Mouse (Mus musculus) embryonic facial prominence, embryonic 14.5 days (tissue): ENCODE measurements around the gene Cd9. TPM values are rescaled to one million over a fixed set of nuclear protein-coding genes. Genes with fewer than 3 reads are reported as not detected.
A peak's percentile ranks its signal among the peaks of the same experiment; 100 is the strongest.

Experiments
- ATAC-seq: fragments of 200-750 bp; cut with Nextera tagmentation; 2 replicates; pipeline ENCODE4 v1.8.0; 2017; ENCODE audit warnings: low read depth, moderate number of reproducible peaks, moderate TSS enrichment
- DNase-seq: peaks from one replicate; pipeline ENCODE4 v3.0.0-alpha.2; 2015; ENCODE audit warnings: low spot score
- H3K27ac ChIP-seq: fragments of 300-500 bp; sonication (generic); replicated peaks from 2 replicates; pipeline ENCODE4 v1.5.1; 2014; ENCODE audit warnings: low read depth, mild to moderate bottlenecking, low read length, moderate library complexity
- H3K27me3 ChIP-seq: fragments of 300-500 bp; sonication (generic); replicated peaks from 2 replicates; pipeline ENCODE4 v1.6.1; 2014; ENCODE audit warnings: low read length; ENCODE audit not compliant: control insufficient read depth, insufficient read depth
- H3K36me3 ChIP-seq: fragments of 300-500 bp; sonication (generic); 2 replicates; pipeline ENCODE4 v1.6.1; 2014; ENCODE audit warnings: low read length, mixed read lengths; ENCODE audit not compliant: control insufficient read depth, insufficient read depth
- H3K4me1 ChIP-seq: fragments of 300-500 bp; sonication (generic); 2 replicates; pipeline ENCODE4 v1.6.1; 2014; ENCODE audit warnings: antibody characterized with exemption, low read length; ENCODE audit not compliant: control insufficient read depth, insufficient read depth
- H3K4me2 ChIP-seq: fragments of 300-500 bp; sonication (generic); 2 replicates; pipeline ENCODE4 v1.6.1; 2014; ENCODE audit warnings: low read depth, mild to moderate bottlenecking, low read length, moderate library complexity, mixed read lengths
- H3K4me3 ChIP-seq: fragments of 300-500 bp; sonication (generic); 2 replicates; pipeline ENCODE4 v1.5.1; 2014; ENCODE audit warnings: low read depth, mild to moderate bottlenecking, low read length
- H3K9ac ChIP-seq: fragments of 300-500 bp; sonication (generic); 2 replicates; pipeline ENCODE4 v1.6.1; 2014; ENCODE audit warnings: low read depth, mild to moderate bottlenecking, low read length, moderate library complexity, mixed read lengths
- H3K9me3 ChIP-seq: fragments of 300-500 bp; sonication (generic); 2 replicates; pipeline ENCODE4 v1.6.1; 2016; ENCODE audit warnings: low read length; ENCODE audit not compliant: control insufficient read depth
- WGBS: fragments of 180-500 bp; shearing (Covaris S2); extraction: QIAGEN DNeasy Blood & Tissue Kit; methylation state at CpG from one replicate; pipeline ENCODE4 v1.1.7; 2014; 5-methylcytosine and 5-hydroxymethylcytosine counted together
- polyA plus RNA-seq: library from polyadenylated mRNA; unstranded; fragments of >200 nt; fragmentation: Nextera tagmentation; extraction: Ambion mirVana; gene quantifications from 2 replicates; pipeline ENCODE4 v1.2.1, GENCODE M21; 2014

The Cd9 gene
- polyA plus RNA-seq, 1 experiment from 2014 or later: 245 TPM

DNA sequence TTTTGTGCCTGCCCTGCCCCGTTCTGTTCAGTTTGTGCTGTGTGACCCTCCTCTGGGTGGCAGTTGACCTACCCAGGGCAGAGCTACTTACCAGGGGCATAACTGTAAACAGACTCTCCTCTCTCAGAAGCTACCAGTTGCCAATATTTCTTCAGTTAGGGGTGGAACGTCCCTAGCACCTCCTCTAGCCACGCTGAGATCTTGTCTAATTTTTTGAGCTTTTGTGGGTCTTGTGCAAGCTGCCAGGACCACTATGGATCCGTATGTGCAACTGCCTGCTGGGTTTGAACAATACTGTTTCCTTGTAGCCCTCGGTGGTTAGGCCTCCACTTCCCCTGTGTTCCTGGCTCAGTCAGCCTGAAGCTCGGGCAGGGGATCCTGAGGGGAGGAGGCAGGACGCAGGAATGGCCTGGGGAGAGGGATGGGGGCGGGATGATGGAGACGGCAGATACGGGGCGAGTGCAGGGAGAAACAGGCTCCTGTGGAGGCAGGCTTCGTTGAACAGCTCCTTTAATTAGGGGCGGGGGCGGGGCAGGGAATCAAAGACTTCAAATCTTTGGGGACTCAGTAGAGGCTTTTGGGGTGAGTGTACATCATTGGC lies 64.1 kb downstream of the Cd9 start:
- Histone ChIP-seq H3K4me2 (no peak overlapping the region), H3K4me3 (no peak overlapping the region), H3K9me3 (no peaks in the 10 kb centered on the region), H3K4me1 (peaks cover 10% of the 10 kb centered on the region; the same call in 1 of the 2 replicates), H3K27me3 (no peaks in the 10 kb centered on the region), H3K27ac (no peak overlapping the region), H3K36me3 (no peaks in the 10 kb centered on the region), H3K9ac (no peak overlapping the region)
- ATAC-seq (no peak), DNase-seq (no peak)
- 12% methylated on average over 14 of the region's 14 CpGs for WGBS

DNA sequence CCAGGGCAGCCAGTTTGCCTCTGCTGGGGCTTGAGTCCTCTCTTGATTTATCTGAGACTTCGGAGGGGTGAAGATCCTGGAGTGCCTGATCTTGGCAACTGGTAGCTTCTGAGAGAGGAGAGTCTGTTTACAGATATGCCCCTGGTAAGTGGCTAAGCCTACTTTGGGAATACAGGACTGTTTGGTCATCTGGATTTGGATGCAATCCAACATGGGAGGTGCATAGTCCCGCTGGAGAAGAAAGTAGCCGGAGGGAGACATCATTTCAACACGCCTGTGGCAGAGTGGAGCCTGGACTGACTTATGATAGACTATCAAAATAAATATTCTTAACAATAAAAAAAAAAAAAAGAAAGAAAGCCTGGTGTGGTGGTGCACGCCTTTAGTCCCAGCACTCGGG lies 64.8 kb downstream of the Cd9 start:
- no peak for ATAC-seq
- H3K4me1 ChIP-seq: peaks cover 10% of the 10 kb centered on the region; the same call in 1 of the 2 replicates
- no peak overlapping the region for H3K9ac ChIP-seq
- no peaks in the 10 kb centered on the region for H3K36me3 ChIP-seq
- H3K4me2 ChIP-seq: no peak overlapping the region
- no peak overlapping the region for H3K4me3 ChIP-seq
- no peaks in the 10 kb centered on the region for H3K9me3 ChIP-seq
- no peak for DNase-seq
- H3K27ac ChIP-seq: no peak overlapping the region
- 83% methylated on average over 6 of the region's 6 CpGs for WGBS
- H3K27me3 ChIP-seq: no peaks in the 10 kb centered on the region

DNA sequence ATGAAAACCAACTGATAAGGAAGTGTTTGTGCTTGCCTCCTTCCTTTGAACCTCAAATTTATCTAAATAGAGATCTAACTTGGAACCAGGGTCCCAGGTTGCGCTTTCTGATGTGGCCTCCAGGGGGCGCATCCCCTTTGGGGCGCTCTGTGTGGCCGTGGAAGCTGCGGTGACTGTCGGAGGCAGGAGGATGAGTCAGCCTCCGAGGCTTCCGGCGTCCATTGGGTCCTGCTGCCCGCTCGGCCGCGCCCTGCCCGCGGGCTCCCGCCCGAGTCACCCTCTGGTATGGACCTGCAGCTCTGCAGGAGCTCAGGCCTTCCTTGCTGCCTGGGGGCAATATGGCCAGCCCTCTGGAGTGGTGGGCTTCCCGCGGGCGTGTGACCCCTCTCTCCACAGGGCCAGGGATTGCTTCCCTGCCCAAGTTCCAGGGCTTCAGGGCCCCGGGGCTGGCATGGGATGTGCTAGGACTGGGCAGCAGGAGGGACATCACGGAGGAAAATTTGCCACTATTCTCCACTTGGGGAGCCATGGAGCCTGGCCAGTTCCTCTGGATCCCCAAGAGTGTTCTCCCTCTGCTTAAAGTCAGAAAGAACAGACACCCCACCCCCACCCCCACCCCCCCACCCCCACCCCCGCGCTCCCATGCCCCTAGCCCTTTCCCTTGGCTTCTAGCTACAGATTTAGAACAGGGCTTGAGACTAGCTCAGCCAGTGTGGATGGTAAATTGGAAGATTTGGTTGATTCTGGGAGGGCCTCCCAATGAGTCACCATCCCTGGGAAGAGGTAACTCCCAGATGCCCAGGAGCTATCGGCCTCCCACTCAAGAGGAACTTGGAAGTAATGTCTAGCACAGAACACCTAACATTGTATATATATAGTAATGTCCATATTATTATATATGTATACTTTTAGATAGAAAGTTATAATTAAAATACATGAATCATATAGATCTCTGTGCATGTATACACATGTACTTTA lies 67.9 kb downstream of the Cd9 start:
- Histone ChIP-seq H3K4me3 (peak overlapping the region; percentile 38), H3K4me1 (peaks cover 22% of the 10 kb centered on the region), H3K36me3 (no peaks in the 10 kb centered on the region), H3K9ac (peak overlapping the region; percentile 61), H3K27ac (peak overlapping the region; percentile 36; the same call in 1 of the 2 replicates), H3K4me2 (peak overlapping the region; percentile 67), H3K27me3 (no peaks in the 10 kb centered on the region), H3K9me3 (no peaks in the 10 kb centered on the region)
- ATAC-seq (peak; percentile 82), DNase-seq (peak; percentile 87)
- 2% methylated on average over 23 of the region's 25 CpGs for WGBS

DNA sequence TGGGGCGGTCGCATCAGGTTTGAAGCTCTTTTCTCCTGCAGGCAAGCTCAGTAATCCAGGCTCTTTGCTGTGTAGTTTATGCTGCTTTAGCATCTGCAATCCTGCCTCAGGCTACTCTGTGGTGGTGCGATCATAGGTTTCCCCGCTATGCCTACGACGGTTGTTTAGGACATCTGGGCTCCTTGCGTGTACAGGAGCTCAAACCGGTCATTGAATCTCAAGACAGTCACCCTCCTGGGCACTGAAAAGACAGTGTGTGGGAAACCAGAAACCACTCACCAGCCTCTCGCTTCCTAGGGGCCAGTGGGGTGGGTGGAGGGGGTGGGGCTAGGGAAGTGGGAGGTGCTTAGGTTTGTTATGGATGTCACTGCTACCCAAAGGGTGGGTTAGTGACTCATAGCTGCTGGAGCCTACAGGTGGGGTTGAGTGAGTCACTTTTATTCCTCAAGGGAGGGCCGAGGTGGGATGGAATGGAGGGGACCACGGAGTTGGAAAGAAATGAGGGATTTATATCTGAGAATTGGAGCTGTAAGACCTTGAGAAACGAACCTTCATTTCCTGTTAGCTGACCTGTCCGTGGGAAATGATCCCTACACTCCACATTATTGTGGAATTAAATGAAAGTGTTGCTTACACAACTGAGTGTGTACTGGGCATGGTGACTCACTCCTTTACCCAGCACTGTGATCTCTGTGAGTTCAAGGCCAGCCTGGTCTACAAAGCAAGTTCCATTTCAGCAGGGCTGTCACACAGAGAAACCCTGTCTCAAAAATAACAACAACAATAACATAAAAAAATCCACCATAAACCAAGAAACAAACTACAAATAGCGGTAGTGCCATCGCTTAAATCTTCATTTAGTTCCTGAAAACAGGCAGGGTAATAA lies 69.1 kb downstream of the Cd9 start:
- no peak overlapping the region for H3K4me2 ChIP-seq
- ATAC-seq: no peak
- H3K9ac ChIP-seq: no peak overlapping the region
- peaks cover 20% of the 10 kb centered on the region for H3K4me1 ChIP-seq
- H3K4me3 ChIP-seq: no peak overlapping the region
- no peaks in the 10 kb centered on the region for H3K9me3 ChIP-seq
- H3K27me3 ChIP-seq: no peaks in the 10 kb centered on the region
- H3K27ac ChIP-seq: no peak overlapping the region
- WGBS: 47% methylated on average over 15 of the region's 15 CpGs
- no peaks in the 10 kb centered on the region for H3K36me3 ChIP-seq
- peak; percentile 26 for DNase-seq

DNA sequence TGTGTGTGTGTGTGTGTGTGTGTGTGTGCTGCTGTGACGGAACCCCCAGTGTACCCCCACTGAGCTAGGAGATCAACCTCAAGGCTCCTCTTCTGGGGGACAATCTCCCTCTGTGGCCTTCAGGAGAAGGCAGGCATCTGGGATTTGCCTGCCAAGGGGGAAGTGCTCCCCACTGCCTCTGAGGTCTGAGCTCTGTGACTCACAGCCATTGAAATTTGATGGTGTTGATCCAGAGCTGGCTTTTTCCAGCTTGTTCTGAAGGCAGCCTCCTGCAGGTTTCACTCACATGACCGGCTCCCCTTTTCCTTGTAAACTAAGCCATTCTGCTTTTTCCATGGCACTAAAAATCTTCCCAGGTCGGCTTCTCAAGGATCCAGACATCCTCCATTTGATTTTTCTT lies 70.4 kb downstream of the Cd9 start:
- no peak overlapping the region for H3K9ac ChIP-seq
- peak overlapping the region; percentile 63 for H3K27ac ChIP-seq
- H3K36me3 ChIP-seq: no peaks in the 10 kb centered on the region
- no peaks in the 10 kb centered on the region for H3K9me3 ChIP-seq
- no peak for ATAC-seq
- no peaks in the 10 kb centered on the region for H3K27me3 ChIP-seq
- no peak overlapping the region for H3K4me2 ChIP-seq
- DNase-seq: peak; percentile 31
- H3K4me3 ChIP-seq: no peak overlapping the region
- 53% methylated on average over 3 of the region's 3 CpGs for WGBS
- peaks cover 16% of the 10 kb centered on the region for H3K4me1 ChIP-seq

DNA sequence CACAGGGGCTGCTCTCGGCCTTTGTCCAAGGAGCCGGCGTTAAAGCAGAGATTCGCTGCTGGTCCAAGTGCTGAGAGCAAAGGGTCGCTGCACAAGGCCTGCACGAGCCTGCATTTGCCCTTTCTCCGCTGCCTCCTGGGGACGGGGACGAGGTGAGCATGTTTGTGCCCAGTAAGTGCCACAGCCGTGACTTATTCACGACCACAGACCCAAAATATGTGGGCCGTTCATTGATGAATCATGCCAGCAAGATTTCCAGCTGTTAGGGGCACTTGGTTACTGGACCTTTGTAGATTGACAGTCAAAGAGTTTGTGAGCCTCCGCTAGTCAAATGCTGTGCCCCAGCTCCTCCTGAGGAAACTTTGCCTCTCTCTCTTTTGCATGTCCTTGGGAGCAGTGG lies 71.1 kb downstream of the Cd9 start:
- H3K4me1 ChIP-seq: peaks cover 16% of the 10 kb centered on the region
- no peaks in the 10 kb centered on the region for H3K36me3 ChIP-seq
- H3K27ac ChIP-seq: no peak overlapping the region
- no peak overlapping the region for H3K4me3 ChIP-seq
- no peaks in the 10 kb centered on the region for H3K27me3 ChIP-seq
- WGBS: 40% methylated on average over 13 of the region's 13 CpGs
- no peak for ATAC-seq
- no peaks in the 10 kb centered on the region for H3K9me3 ChIP-seq
- 0 out of 2 replicates have a peak overlapping the region, but pooled peaks have one; percentile 20 for H3K9ac ChIP-seq
- DNase-seq: no peak
- no peak overlapping the region for H3K4me2 ChIP-seq

DNA sequence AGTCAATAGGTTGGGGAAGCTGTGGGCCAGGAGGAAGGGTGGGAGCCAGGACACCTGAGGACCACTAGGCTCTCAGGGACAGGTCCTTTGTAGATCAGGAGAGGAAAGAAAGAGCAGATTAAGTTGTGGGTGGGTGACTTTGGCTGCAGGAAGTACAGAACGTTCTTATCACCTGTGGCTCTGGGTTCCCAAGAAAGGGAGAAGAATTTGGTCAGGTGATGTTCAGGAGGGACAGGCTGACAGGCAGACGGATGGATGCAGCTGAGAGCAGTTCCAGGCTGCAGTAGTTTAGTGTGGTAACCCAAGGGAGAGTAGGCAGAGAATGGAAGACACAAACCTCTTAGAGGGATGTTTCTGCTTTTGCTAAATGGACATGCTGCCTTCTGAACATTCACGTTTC lies 71.5 kb downstream of the Cd9 start:
- H3K4me2 ChIP-seq: peak overlapping the region; percentile 46
- peak overlapping the region; percentile 65 for H3K27ac ChIP-seq
- H3K9ac ChIP-seq: peak overlapping the region; percentile 14; the same call in 1 of the 2 replicates
- no peak for ATAC-seq
- H3K4me3 ChIP-seq: peak overlapping the region; percentile 20
- no peaks in the 10 kb centered on the region for H3K9me3 ChIP-seq
- H3K27me3 ChIP-seq: no peaks in the 10 kb centered on the region
- peaks cover 16% of the 10 kb centered on the region for H3K4me1 ChIP-seq
- H3K36me3 ChIP-seq: no peaks in the 10 kb centered on the region
- DNase-seq: no peak
- WGBS: 45% methylated on average over 3 of the region's 3 CpGs
